Mouse (Mus musculus): ENCODE measurements around the gene Miga2. TPM values are rescaled to one million over a fixed set of nuclear protein-coding genes. Genes with fewer than 3 reads are reported as not detected.
A peak's percentile ranks its signal among the peaks of the same experiment; 100 is the strongest.

Miga2 gene
- polyA plus RNA-seq, 1 experiment from 2014 or later = 22.0 TPM

- Histone ChIP-seq H3K4me1 (replicated peaks; ENCODE audit: control insufficient read depth, insufficient read depth, low read length) (peaks cover 2% of the 10 kb centered on the region; the same call in 1 of the 2 replicates), H3K36me3 (ENCODE audit: control insufficient read depth, insufficient read depth, low read length) (peaks cover 11% of the 10 kb centered on the region), H3K4me3 (ENCODE audit: low read depth, low read length) (no peak overlapping the region), H3K27me3 (replicated peaks; ENCODE audit: control insufficient read depth, insufficient read depth, low read length) (no peaks in the 10 kb centered on the region), H3K4me2 (ENCODE audit: low read length) (no peak overlapping the region), H3K9me3 (ENCODE audit: control insufficient read depth, low read length) (no peaks in the 10 kb centered on the region), H3K9ac (ENCODE audit: low read length) (no peak overlapping the region), H3K27ac (ENCODE audit: low read depth) (no peak overlapping the region)
- 82% methylated on average over 5 of the region's 5 CpGs for WGBS
- no peak for DNase-seq (ENCODE audit: low spot score)
- no peak for ATAC-seq (replicated peaks; ENCODE audit: low FRiP score, low TSS enrichment, low read depth)
These were observed 45.6 kb downstream of the Miga2 start for GRCm38 (mm10) chr2:30409454-30410176.

GRCm38 (mm10) chr2:30413038-30413973 is 49.3 kb downstream of the Miga2 start:
- no peak overlapping the region for H3K4me3 ChIP-seq (ENCODE audit: low read depth, low read length)
- no peak for ATAC-seq (replicated peaks; ENCODE audit: low FRiP score, low TSS enrichment, low read depth)
- peaks cover 15% of the 10 kb centered on the region for H3K36me3 ChIP-seq (ENCODE audit: control insufficient read depth, insufficient read depth, low read length)
- H3K27ac ChIP-seq (ENCODE audit: low read depth) = no peak overlapping the region
- peaks cover 14% of the 10 kb centered on the region for H3K4me1 ChIP-seq (replicated peaks; ENCODE audit: control insufficient read depth, insufficient read depth, low read length)
- DNase-seq (ENCODE audit: low spot score) = no peak
- H3K9me3 ChIP-seq (ENCODE audit: control insufficient read depth, low read length) = no peaks in the 10 kb centered on the region
- 79% methylated on average over 16 of the region's 16 CpGs for WGBS
- no peak overlapping the region for H3K9ac ChIP-seq (ENCODE audit: low read length)
- no peaks in the 10 kb centered on the region for H3K27me3 ChIP-seq (replicated peaks; ENCODE audit: control insufficient read depth, insufficient read depth, low read length)
- H3K4me2 ChIP-seq (ENCODE audit: low read length) = no peak overlapping the region

- Histone ChIP-seq H3K4me2 (ENCODE audit: low read length) (no peak overlapping the region), H3K27me3 (replicated peaks; ENCODE audit: control insufficient read depth, insufficient read depth, low read length) (no peaks in the 10 kb centered on the region), H3K27ac (ENCODE audit: low read depth) (no peak overlapping the region), H3K9ac (ENCODE audit: low read length) (no peak overlapping the region), H3K4me3 (ENCODE audit: low read depth, low read length) (no peak overlapping the region), H3K4me1 (replicated peaks; ENCODE audit: control insufficient read depth, insufficient read depth, low read length) (peaks cover 22% of the 10 kb centered on the region), H3K9me3 (ENCODE audit: control insufficient read depth, low read length) (no peaks in the 10 kb centered on the region), H3K36me3 (ENCODE audit: control insufficient read depth, insufficient read depth, low read length) (peaks cover 11% of the 10 kb centered on the region)
- no peak for ATAC-seq (replicated peaks; ENCODE audit: low FRiP score, low TSS enrichment, low read depth)
- WGBS = 84% methylated on average over 4 of the region's 4 CpGs
- DNase-seq (ENCODE audit: low spot score) = no peak
These were observed 50.1 kb downstream of the Miga2 start for GRCm38 (mm10) chr2:30414101-30414500.

- Histone ChIP-seq H3K9me3 (ENCODE audit: control insufficient read depth, low read length) (no peaks in the 10 kb centered on the region), H3K27ac (ENCODE audit: low read depth) (no peak overlapping the region), H3K9ac (ENCODE audit: low read length) (no peak overlapping the region), H3K4me2 (ENCODE audit: low read length) (peak overlapping the region; percentile 85), H3K4me1 (replicated peaks; ENCODE audit: control insufficient read depth, insufficient read depth, low read length) (peaks cover 26% of the 10 kb centered on the region), H3K27me3 (replicated peaks; ENCODE audit: control insufficient read depth, insufficient read depth, low read length) (no peaks in the 10 kb centered on the region), H3K36me3 (ENCODE audit: control insufficient read depth, insufficient read depth, low read length) (peaks cover 9% of the 10 kb centered on the region), H3K4me3 (ENCODE audit: low read depth, low read length) (peak overlapping the region; percentile 67)
- peak; percentile 57 for DNase-seq (ENCODE audit: low spot score)
- WGBS = 51% methylated on average over 5 of the region's 5 CpGs
- ATAC-seq (replicated peaks; ENCODE audit: low FRiP score, low TSS enrichment, low read depth) = no peak
These were observed 50.6 kb downstream of the Miga2 start for GRCm38 (mm10) chr2:30414681-30415080.

GRCm38 (mm10) chr2:30415157-30415935 is 51.3 kb downstream of the Miga2 start, which contains the start of gene Crat:
Gene Crat, minus strand, starts transcription at chr2:30415813.
- ATAC-seq (replicated peaks; ENCODE audit: low FRiP score, low TSS enrichment, low read depth) (peak; percentile 93), DNase-seq (ENCODE audit: low spot score) (peak; percentile 82)
- H3K27ac ChIP-seq (ENCODE audit: low read depth) = peak within 1 kb of the TSS; percentile 95
- no peaks in the 10 kb centered on the region for H3K9me3 ChIP-seq (ENCODE audit: control insufficient read depth, low read length)
- H3K4me1 ChIP-seq (replicated peaks; ENCODE audit: control insufficient read depth, insufficient read depth, low read length) = peaks cover 26% of the 10 kb centered on the region
- H3K36me3 ChIP-seq (ENCODE audit: control insufficient read depth, insufficient read depth, low read length) = 0 out of 2 replicates have a peak, but pooled peaks cover 6% of the 10 kb centered on the region
- 1% methylated on average over 57 of the region's 58 CpGs for WGBS
- H3K27me3 ChIP-seq (replicated peaks; ENCODE audit: control insufficient read depth, insufficient read depth, low read length) = no peaks in the 10 kb centered on the region
- peak within 1 kb of the TSS; percentile 85 for H3K9ac ChIP-seq (ENCODE audit: low read length)
- peak within 1 kb of the TSS; percentile 67 for H3K4me3 ChIP-seq (ENCODE audit: low read depth, low read length)
- H3K4me2 ChIP-seq (ENCODE audit: low read length) = peak within 1 kb of the TSS; percentile 85

- peak within 1 kb of the TSS; percentile 67 for H3K4me3 ChIP-seq (ENCODE audit: low read depth, low read length)
- H3K27ac ChIP-seq (ENCODE audit: low read depth) = peak within 1 kb of the TSS; percentile 95
- ATAC-seq (replicated peaks; ENCODE audit: low FRiP score, low TSS enrichment, low read depth) = peak; percentile 87
- peak within 1 kb of the TSS; percentile 85 for H3K9ac ChIP-seq (ENCODE audit: low read length)
- 0 out of 2 replicates have a peak, but pooled peaks cover 7% of the 10 kb centered on the region for H3K36me3 ChIP-seq (ENCODE audit: control insufficient read depth, insufficient read depth, low read length)
- H3K4me1 ChIP-seq (replicated peaks; ENCODE audit: control insufficient read depth, insufficient read depth, low read length) = peaks cover 26% of the 10 kb centered on the region
- H3K27me3 ChIP-seq (replicated peaks; ENCODE audit: control insufficient read depth, insufficient read depth, low read length) = no peaks in the 10 kb centered on the region
- no peaks in the 10 kb centered on the region for H3K9me3 ChIP-seq (ENCODE audit: control insufficient read depth, low read length)
- under 1% methylated on average over 66 of the region's 67 CpGs for WGBS
- H3K4me2 ChIP-seq (ENCODE audit: low read length) = peak within 1 kb of the TSS; percentile 85
- peak; percentile 95 for DNase-seq (ENCODE audit: low spot score)
These were observed 52.1 kb downstream of the Miga2 start, which contains the start of gene Ptpa for GRCm38 (mm10) chr2:30415936-30416648. Gene Ptpa, plus strand, starts transcription at chr2:30416039.

GRCm38 (mm10) chr2:30416649-30416965 is 52.6 kb downstream of the Miga2 start:
- peak overlapping the region; percentile 85 for H3K9ac ChIP-seq (ENCODE audit: low read length)
- H3K4me1 ChIP-seq (replicated peaks; ENCODE audit: control insufficient read depth, insufficient read depth, low read length) = peaks cover 26% of the 10 kb centered on the region
- no peaks in the 10 kb centered on the region for H3K27me3 ChIP-seq (replicated peaks; ENCODE audit: control insufficient read depth, insufficient read depth, low read length)
- under 1% methylated on average over 7 of the region's 7 CpGs for WGBS
- peak overlapping the region; percentile 95 for H3K27ac ChIP-seq (ENCODE audit: low read depth)
- H3K9me3 ChIP-seq (ENCODE audit: control insufficient read depth, low read length) = no peaks in the 10 kb centered on the region
- H3K4me2 ChIP-seq (ENCODE audit: low read length) = peak overlapping the region; percentile 85
- 0 out of 2 replicates have a peak, but pooled peaks cover 9% of the 10 kb centered on the region for H3K36me3 ChIP-seq (ENCODE audit: control insufficient read depth, insufficient read depth, low read length)
- peak overlapping the region; percentile 67 for H3K4me3 ChIP-seq (ENCODE audit: low read depth, low read length)
- ATAC-seq (replicated peaks; ENCODE audit: low FRiP score, low TSS enrichment, low read depth) (no peak), DNase-seq (ENCODE audit: low spot score) (no peak)

Measured in intestine, embryonic 14.5 days (tissue).